Mouse (Mus musculus) midbrain, embryonic 16.5 days (tissue): ENCODE data around the gene Fbln5. TPM values are rescaled to one million over a fixed set of nuclear protein-coding genes. Genes with fewer than 3 reads are reported as not detected.

ENCODE experiments used
- ATAC-seq: fragments of 200-750 bp; cut with Nextera tagmentation; 2 replicates; pipeline ENCODE4 v1.8.0; 2017; ENCODE audit warnings: moderate TSS enrichment
- H3K27ac ChIP-seq: fragments of 300-500 bp; sonication (generic); 2 replicates; pipeline ENCODE4 v1.5.1; 2014; ENCODE audit warnings: mild to moderate bottlenecking, low read length, mixed read lengths
- H3K27me3 ChIP-seq: fragments of 300-500 bp; sonication (generic); 2 replicates; pipeline ENCODE4 v1.6.1; 2014; ENCODE audit warnings: low read depth, low read length, mixed read lengths; ENCODE audit not compliant: control insufficient read depth, insufficient read depth
- H3K36me3 ChIP-seq: fragments of 300-500 bp; sonication (generic); 2 replicates; pipeline ENCODE4 v1.6.1; 2014; ENCODE audit warnings: mild to moderate bottlenecking, low read length, moderate library complexity, mixed read lengths; ENCODE audit not compliant: control insufficient read depth, insufficient read depth
- H3K4me1 ChIP-seq: fragments of 300-500 bp; sonication (generic); 2 replicates; pipeline ENCODE4 v1.6.1; 2014; ENCODE audit warnings: mild to moderate bottlenecking, low read length, mixed read lengths; ENCODE audit not compliant: control insufficient read depth, insufficient read depth
- H3K4me2 ChIP-seq: fragments of 300-500 bp; sonication (generic); 2 replicates; pipeline ENCODE4 v1.6.1; 2014; ENCODE audit warnings: mild to moderate bottlenecking, low read length, mixed read lengths
- H3K4me3 ChIP-seq: fragments of 300-500 bp; sonication (generic); 2 replicates; pipeline ENCODE4 v1.5.1; 2014; ENCODE audit warnings: low read depth, mild to moderate bottlenecking, low read length, moderate library complexity, mixed read lengths
- H3K9ac ChIP-seq: fragments of 300-500 bp; sonication (generic); 2 replicates; pipeline ENCODE4 v1.6.1; 2014; ENCODE audit warnings: low read depth, low read length, mixed read lengths
- H3K9me3 ChIP-seq: fragments of 300-500 bp; sonication (generic); replicated peaks from 2 replicates; pipeline ENCODE4 v1.6.1; 2014; ENCODE audit warnings: mild to moderate bottlenecking, low read length, mixed read lengths; ENCODE audit not compliant: control insufficient read depth, poor library complexity, severe bottlenecking
- WGBS: fragments of 180-500 bp; shearing (Covaris S2); extraction: QIAGEN DNeasy Blood & Tissue Kit; methylation state at CpG from one replicate; pipeline ENCODE4 v1.1.7; 2014; 5-methylcytosine and 5-hydroxymethylcytosine counted together
- polyA plus RNA-seq: library from polyadenylated mRNA; unstranded; fragments of >200 nt; fragmentation: Nextera tagmentation; extraction: Ambion mirVana; gene quantifications from 2 replicates; pipeline ENCODE4 v1.2.1, GENCODE M21; 2015

Gene Fbln5
- polyA plus RNA-seq, 1 experiment from 2014 or later, result 11.7 TPM

GRCm38 (mm10) chr12:101816810-101817209 is 2.0 kb downstream of the Fbln5 start:
- H3K9me3 ChIP-seq, result no peaks in the 10 kb centered on the region
- no peak overlapping the region for H3K9ac ChIP-seq
- no peak overlapping the region for H3K4me3 ChIP-seq
- H3K27ac ChIP-seq, result no peak overlapping the region
- WGBS, result 48% methylated on average over 5 of the region's 5 CpGs
- no peak overlapping the region for H3K4me2 ChIP-seq
- ATAC-seq, result no peak
- H3K36me3 ChIP-seq, result no peaks in the 10 kb centered on the region
- no peaks in the 10 kb centered on the region for H3K4me1 ChIP-seq
- H3K27me3 ChIP-seq, result peaks cover 2% of the 10 kb centered on the region; the same call in 1 of the 2 replicates

GRCm38 (mm10) chr12:101815796-101816195 is 3.1 kb downstream of the Fbln5 start:
- no peaks in the 10 kb centered on the region for H3K9me3 ChIP-seq
- ATAC-seq, result no peak
- WGBS, result 83% methylated on average over 6 of the region's 6 CpGs

GRCm38 (mm10) chr12:101814423-101814822 is 4.4 kb downstream of the Fbln5 start:
- H3K36me3 ChIP-seq, result no peaks in the 10 kb centered on the region
- no peak overlapping the region for H3K9ac ChIP-seq
- H3K4me1 ChIP-seq, result no peaks in the 10 kb centered on the region

More at GRCm38 (mm10) chr12:101815796-101816195, 3.1 kb downstream of the Fbln5 start:
- H3K4me2 ChIP-seq, result no peak overlapping the region
- no peak overlapping the region for H3K9ac ChIP-seq
- H3K27ac ChIP-seq, result no peak overlapping the region
- no peaks in the 10 kb centered on the region for H3K4me1 ChIP-seq
- H3K36me3 ChIP-seq, result no peaks in the 10 kb centered on the region
- peaks cover 2% of the 10 kb centered on the region; the same call in 1 of the 2 replicates for H3K27me3 ChIP-seq
- H3K4me3 ChIP-seq, result no peak overlapping the region

GRCm38 (mm10) chr12:101811181-101811580 is 7.7 kb downstream of the Fbln5 start:
- no peak overlapping the region for H3K4me2 ChIP-seq
- ATAC-seq, result no peak
- no peak overlapping the region for H3K9ac ChIP-seq
- no peaks in the 10 kb centered on the region for H3K27me3 ChIP-seq
- no peaks in the 10 kb centered on the region for H3K36me3 ChIP-seq
- no peak overlapping the region for H3K4me3 ChIP-seq
- no peaks in the 10 kb centered on the region for H3K9me3 ChIP-seq
- no peak overlapping the region for H3K27ac ChIP-seq
- H3K4me1 ChIP-seq, result no peaks in the 10 kb centered on the region
- WGBS, result 68% methylated on average over 6 of the region's 6 CpGs

More at GRCm38 (mm10) chr12:101814423-101814822, 4.4 kb downstream of the Fbln5 start:
- no peak for ATAC-seq
- no peak overlapping the region for H3K4me2 ChIP-seq
- H3K27ac ChIP-seq, result no peak overlapping the region
- H3K4me3 ChIP-seq, result no peak overlapping the region
- H3K27me3 ChIP-seq, result peaks cover under 1% of the 10 kb centered on the region; the same call in 1 of the 2 replicates
- WGBS, result 90% methylated on average over 2 of the region's 2 CpGs
- H3K9me3 ChIP-seq, result no peaks in the 10 kb centered on the region

- H3K4me3 ChIP-seq, result no peak overlapping the region
- H3K27ac ChIP-seq, result no peak overlapping the region
- H3K4me1 ChIP-seq, result no peaks in the 10 kb centered on the region
- no peak overlapping the region for H3K9ac ChIP-seq
- H3K4me2 ChIP-seq, result no peak overlapping the region
- 56% methylated on average over 2 of the region's 2 CpGs for WGBS
- no peaks in the 10 kb centered on the region for H3K36me3 ChIP-seq
- no peak for ATAC-seq
- no peaks in the 10 kb centered on the region for H3K27me3 ChIP-seq
- H3K9me3 ChIP-seq, result no peaks in the 10 kb centered on the region
Measured at GRCm38 (mm10) chr12:101810515-101810914, 8.3 kb downstream of the Fbln5 start.

GRCm38 (mm10) chr12:101807400-101807799 is 11.5 kb downstream of the Fbln5 start:
- H3K9me3 ChIP-seq, result no peaks in the 10 kb centered on the region
- no peaks in the 10 kb centered on the region for H3K4me1 ChIP-seq
- H3K4me3 ChIP-seq, result no peak overlapping the region
- WGBS, result 68% methylated on average over 2 of the region's 2 CpGs
- H3K27ac ChIP-seq, result no peak overlapping the region
- H3K27me3 ChIP-seq, result no peaks in the 10 kb centered on the region
- ATAC-seq, result no peak
- no peak overlapping the region for H3K9ac ChIP-seq
- H3K4me2 ChIP-seq, result no peak overlapping the region
- H3K36me3 ChIP-seq, result no peaks in the 10 kb centered on the region

- 93% methylated on average over 3 of the region's 3 CpGs for WGBS
- H3K27me3 ChIP-seq, result no peaks in the 10 kb centered on the region
Measured at GRCm38 (mm10) chr12:101802445-101802844, 16.4 kb downstream of the Fbln5 start.

GRCm38 (mm10) chr12:101801744-101802143 is 17.1 kb downstream of the Fbln5 start:
- Histone ChIP-seq H3K9ac (no peak overlapping the region), H3K27ac (no peak overlapping the region), H3K36me3 (no peaks in the 10 kb centered on the region), H3K4me3 (no peak overlapping the region), H3K27me3 (no peaks in the 10 kb centered on the region), H3K4me1 (no peaks in the 10 kb centered on the region), H3K9me3 (no peaks in the 10 kb centered on the region), H3K4me2 (no peak overlapping the region)
- WGBS, result 79% methylated on average over 5 of the region's 5 CpGs
- ATAC-seq, result no peak

More at GRCm38 (mm10) chr12:101802445-101802844, 16.4 kb downstream of the Fbln5 start:
- no peaks in the 10 kb centered on the region for H3K4me1 ChIP-seq
- no peak overlapping the region for H3K4me2 ChIP-seq
- H3K4me3 ChIP-seq, result no peak overlapping the region
- no peak overlapping the region for H3K27ac ChIP-seq
- no peaks in the 10 kb centered on the region for H3K9me3 ChIP-seq
- no peaks in the 10 kb centered on the region for H3K36me3 ChIP-seq
- no peak overlapping the region for H3K9ac ChIP-seq
- ATAC-seq, result no peak

GRCm38 (mm10) chr12:101801051-101801450 is 17.8 kb downstream of the Fbln5 start:
- no peaks in the 10 kb centered on the region for H3K9me3 ChIP-seq
- H3K4me1 ChIP-seq, result no peaks in the 10 kb centered on the region
- H3K27ac ChIP-seq, result no peak overlapping the region
- H3K36me3 ChIP-seq, result no peaks in the 10 kb centered on the region
- H3K27me3 ChIP-seq, result no peaks in the 10 kb centered on the region
- no peak for ATAC-seq
- no peak overlapping the region for H3K4me2 ChIP-seq
- H3K4me3 ChIP-seq, result no peak overlapping the region
- no peak overlapping the region for H3K9ac ChIP-seq
- WGBS, result 81% methylated on average over 3 of the region's 3 CpGs
